Mouse (Mus musculus) kidney, adult 18-20 months (tissue): ENCODE results near the gene Abtb1.

Source experiments
- DNase-seq: peaks from one replicate; pipeline ENCODE4 v3.0.0; 2021

The Abtb1 gene

GRCm38 (mm10) chr6:88800191-88800590 lies 41.6 kb downstream of the Abtb1 start:
- DNase-seq, result no peak

GRCm38 (mm10) chr6:88794561-88794971 lies 47.2 kb downstream of the Abtb1 start:
- no peak for DNase-seq

- no peak for DNase-seq
These were observed 47.9 kb downstream of the Abtb1 start for GRCm38 (mm10) chr6:88793872-88794271.

GRCm38 (mm10) chr6:88793243-88793642 lies 48.5 kb downstream of the Abtb1 start:
- DNase-seq, result no peak

- peak; percentile 42 for DNase-seq
These were observed 49.6 kb downstream of the Abtb1 start for GRCm38 (mm10) chr6:88792147-88792691.

- DNase-seq, result no peak
These were observed 50.5 kb downstream of the Abtb1 start for GRCm38 (mm10) chr6:88791299-88791698.

- no peak for DNase-seq
These were observed 53.6 kb downstream of the Abtb1 start for GRCm38 (mm10) chr6:88788219-88788618.

- DNase-seq, result no peak
These were observed 54.3 kb downstream of the Abtb1 start for GRCm38 (mm10) chr6:88787496-88787895.

- DNase-seq, result no peak
These were observed 54.9 kb downstream of the Abtb1 start for GRCm38 (mm10) chr6:88786732-88787445.
